Mouse (Mus musculus): ENCODE results near the gene Kdelr3. TPM values are rescaled to one million over a fixed set of nuclear protein-coding genes. Genes with fewer than 3 reads are reported as not detected.

The Kdelr3 gene
- polyA plus RNA-seq, 1 experiment from 2014 or later, result 38.2 TPM

DNA sequence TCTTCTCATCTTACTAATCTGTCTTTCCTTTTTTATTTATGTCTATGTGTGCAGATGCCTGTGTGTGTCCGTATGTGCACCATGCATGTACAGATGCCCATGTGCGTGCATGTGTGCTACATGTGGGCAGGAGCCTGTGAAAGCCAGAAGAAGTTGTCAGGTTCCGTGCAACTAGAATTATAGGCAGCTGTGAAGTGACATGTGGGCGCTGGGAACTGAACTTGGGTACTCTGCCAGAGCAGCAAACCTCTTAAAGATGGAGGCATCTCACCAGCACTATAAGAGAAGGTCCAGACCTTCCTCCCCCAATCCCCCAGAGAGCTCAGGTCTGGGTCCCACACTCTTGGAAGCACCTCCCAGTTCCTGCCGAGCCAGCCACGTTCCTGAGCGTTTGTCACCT is 9.8 kb upstream of the Kdelr3 start:
- no peak overlapping the region for H3K9ac ChIP-seq (ENCODE audit: low read depth, low read length)
- no peaks in the 10 kb centered on the region for H3K9me3 ChIP-seq (ENCODE audit: control insufficient read depth, low read length)
- ATAC-seq (ENCODE audit: low FRiP score, low TSS enrichment), result no peak
- H3K4me3 ChIP-seq (ENCODE audit: low read length), result no peak overlapping the region; the same call in 1 of the 2 replicates
- H3K27me3 ChIP-seq (ENCODE audit: control insufficient read depth, insufficient read depth, low read length), result peaks cover 80% of the 10 kb centered on the region
- peaks cover 10% of the 10 kb centered on the region for H3K4me1 ChIP-seq (ENCODE audit: control insufficient read depth, insufficient read depth, low read length)
- H3K27ac ChIP-seq (ENCODE audit: low read depth, low read length), result no peak overlapping the region
- no peaks in the 10 kb centered on the region for H3K36me3 ChIP-seq (ENCODE audit: control insufficient read depth, insufficient read depth, low read length)
- WGBS, result 26% methylated on average over 7 of the region's 7 CpGs
- no peak overlapping the region for H3K4me2 ChIP-seq (replicated peaks; ENCODE audit: low read depth, low read length)

GRCm38 (mm10) chr15:79507055-79507828 is 9.0 kb upstream of the Kdelr3 start:
- no peaks in the 10 kb centered on the region for H3K9me3 ChIP-seq (ENCODE audit: control insufficient read depth, low read length)
- H3K4me2 ChIP-seq (replicated peaks; ENCODE audit: low read depth, low read length), result no peak overlapping the region
- H3K4me3 ChIP-seq (ENCODE audit: low read length), result no peak overlapping the region
- peaks cover 79% of the 10 kb centered on the region for H3K27me3 ChIP-seq (ENCODE audit: control insufficient read depth, insufficient read depth, low read length)
- no peak overlapping the region for H3K27ac ChIP-seq (ENCODE audit: low read depth, low read length)
- no peak overlapping the region for H3K9ac ChIP-seq (ENCODE audit: low read depth, low read length)
- 53% methylated on average over 31 of the region's 31 CpGs for WGBS
- no peak for ATAC-seq (ENCODE audit: low FRiP score, low TSS enrichment)
- peaks cover 10% of the 10 kb centered on the region for H3K4me1 ChIP-seq (ENCODE audit: control insufficient read depth, insufficient read depth, low read length)
- no peaks in the 10 kb centered on the region for H3K36me3 ChIP-seq (ENCODE audit: control insufficient read depth, insufficient read depth, low read length)

DNA sequence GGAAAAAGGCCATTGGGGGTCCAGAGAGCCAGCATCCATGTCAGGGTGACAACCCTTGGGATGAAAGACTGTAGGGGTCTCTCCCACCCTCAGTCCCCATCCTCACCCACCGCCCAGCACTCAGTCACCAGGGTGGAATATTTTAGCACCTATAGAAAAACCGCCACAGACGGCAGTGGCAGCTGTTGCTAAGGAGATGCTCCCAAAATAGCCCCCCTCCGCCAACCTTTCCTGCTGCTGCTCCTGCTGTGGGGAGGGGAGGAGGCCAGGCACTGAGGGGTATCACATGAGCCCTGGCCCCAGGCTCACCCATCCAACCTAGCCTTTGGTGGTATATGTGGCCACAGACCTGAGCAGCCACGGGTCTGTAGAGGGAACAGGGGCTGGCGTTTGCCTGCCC is 6.2 kb upstream of the Kdelr3 start:
- Histone ChIP-seq H3K4me3 (ENCODE audit: low read length) (no peak overlapping the region), H3K27ac (ENCODE audit: low read depth, low read length) (no peak overlapping the region), H3K4me1 (ENCODE audit: control insufficient read depth, insufficient read depth, low read length) (peaks cover 13% of the 10 kb centered on the region), H3K4me2 (replicated peaks; ENCODE audit: low read depth, low read length) (no peak overlapping the region), H3K36me3 (ENCODE audit: control insufficient read depth, insufficient read depth, low read length) (no peaks in the 10 kb centered on the region), H3K27me3 (ENCODE audit: control insufficient read depth, insufficient read depth, low read length) (peaks cover 58% of the 10 kb centered on the region), H3K9ac (ENCODE audit: low read depth, low read length) (no peak overlapping the region), H3K9me3 (ENCODE audit: control insufficient read depth, low read length) (no peaks in the 10 kb centered on the region)
- ATAC-seq (ENCODE audit: low FRiP score, low TSS enrichment), result no peak
- WGBS, result 29% methylated on average over 6 of the region's 6 CpGs

GRCm38 (mm10) chr15:79510425-79510824 is 5.8 kb upstream of the Kdelr3 start:
- Histone ChIP-seq H3K9me3 (ENCODE audit: control insufficient read depth, low read length) (no peaks in the 10 kb centered on the region), H3K4me2 (replicated peaks; ENCODE audit: low read depth, low read length) (no peak overlapping the region), H3K27me3 (ENCODE audit: control insufficient read depth, insufficient read depth, low read length) (peaks cover 53% of the 10 kb centered on the region), H3K9ac (ENCODE audit: low read depth, low read length) (no peak overlapping the region), H3K4me1 (ENCODE audit: control insufficient read depth, insufficient read depth, low read length) (peaks cover 9% of the 10 kb centered on the region), H3K27ac (ENCODE audit: low read depth, low read length) (no peak overlapping the region), H3K36me3 (ENCODE audit: control insufficient read depth, insufficient read depth, low read length) (no peaks in the 10 kb centered on the region), H3K4me3 (ENCODE audit: low read length) (no peak overlapping the region)
- no peak for ATAC-seq (ENCODE audit: low FRiP score, low TSS enrichment)
- 77% methylated on average over 7 of the region's 7 CpGs for WGBS

DNA sequence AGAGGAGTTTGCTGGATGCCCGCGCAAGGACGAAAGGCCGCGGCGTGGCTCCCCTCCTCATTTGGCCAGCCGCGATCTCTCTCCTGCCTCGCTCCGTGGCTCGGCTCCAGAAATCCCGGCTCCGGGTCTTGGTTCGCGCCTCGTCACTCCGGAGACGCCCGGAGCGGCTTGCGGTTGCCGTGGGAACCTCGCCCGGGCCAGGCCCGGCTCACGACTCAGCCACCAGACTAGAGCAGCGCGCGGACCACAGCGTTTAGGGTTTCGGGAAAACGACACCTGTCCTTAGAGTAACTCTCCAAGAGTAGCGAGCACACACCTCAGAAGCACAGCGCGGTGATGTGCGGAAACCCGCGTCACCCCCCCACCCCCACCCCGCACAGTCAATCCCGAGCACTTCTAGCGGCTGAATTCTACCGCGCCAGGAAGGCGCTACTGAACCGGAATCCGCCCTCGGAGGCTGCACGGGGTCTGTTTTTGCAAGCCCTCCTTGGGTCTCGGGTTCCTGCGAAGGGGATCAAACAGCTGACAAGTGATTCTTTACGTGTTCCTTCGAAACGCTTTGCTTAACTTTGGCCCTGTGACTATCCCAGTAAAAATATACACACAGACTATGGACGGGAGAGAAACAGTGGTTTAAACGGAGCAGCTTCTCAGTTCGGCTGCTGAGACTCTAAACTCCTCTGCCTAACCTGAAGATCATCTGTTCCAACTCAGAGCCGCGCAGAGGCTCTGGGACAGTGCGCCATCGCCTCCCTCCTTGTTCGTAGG is 4.5 kb upstream of the Kdelr3 start:
- Histone ChIP-seq H3K9ac (ENCODE audit: low read depth, low read length) (no peak overlapping the region), H3K4me3 (ENCODE audit: low read length) (peak overlapping the region; percentile 38), H3K36me3 (ENCODE audit: control insufficient read depth, insufficient read depth, low read length) (no peaks in the 10 kb centered on the region), H3K9me3 (ENCODE audit: control insufficient read depth, low read length) (no peaks in the 10 kb centered on the region), H3K27me3 (ENCODE audit: control insufficient read depth, insufficient read depth, low read length) (peaks cover 45% of the 10 kb centered on the region), H3K4me1 (ENCODE audit: control insufficient read depth, insufficient read depth, low read length) (peaks cover 8% of the 10 kb centered on the region; the same call in 1 of the 2 replicates), H3K27ac (ENCODE audit: low read depth, low read length) (no peak overlapping the region), H3K4me2 (replicated peaks; ENCODE audit: low read depth, low read length) (peak overlapping the region; percentile 59)
- WGBS, result under 1% methylated on average over 61 of the region's 61 CpGs
- ATAC-seq (ENCODE audit: low FRiP score, low TSS enrichment), result peak; percentile 72

- Histone ChIP-seq H3K9ac (ENCODE audit: low read depth, low read length) (no peak overlapping the region), H3K4me2 (replicated peaks; ENCODE audit: low read depth, low read length) (no peak overlapping the region), H3K4me1 (ENCODE audit: control insufficient read depth, insufficient read depth, low read length) (peaks cover 18% of the 10 kb centered on the region), H3K9me3 (ENCODE audit: control insufficient read depth, low read length) (no peaks in the 10 kb centered on the region), H3K27ac (ENCODE audit: low read depth, low read length) (no peak overlapping the region), H3K4me3 (ENCODE audit: low read length) (no peak overlapping the region), H3K27me3 (ENCODE audit: control insufficient read depth, insufficient read depth, low read length) (peaks cover 33% of the 10 kb centered on the region), H3K36me3 (ENCODE audit: control insufficient read depth, insufficient read depth, low read length) (no peaks in the 10 kb centered on the region)
- ATAC-seq (ENCODE audit: low FRiP score, low TSS enrichment), result no peak
- WGBS, result 9% methylated on average over 9 of the region's 9 CpGs
Observed at GRCm38 (mm10) chr15:79513940-79514339, 2.3 kb upstream of the Kdelr3 start.

- Histone ChIP-seq H3K4me3 (ENCODE audit: low read length) (peak overlapping the region; percentile 6; the same call in 1 of the 2 replicates), H3K9ac (ENCODE audit: low read depth, low read length) (no peak overlapping the region)
- 84% methylated on average over 4 of the region's 4 CpGs for WGBS
Observed at GRCm38 (mm10) chr15:79517710-79518109, 1.5 kb downstream of the Kdelr3 start.

DNA sequence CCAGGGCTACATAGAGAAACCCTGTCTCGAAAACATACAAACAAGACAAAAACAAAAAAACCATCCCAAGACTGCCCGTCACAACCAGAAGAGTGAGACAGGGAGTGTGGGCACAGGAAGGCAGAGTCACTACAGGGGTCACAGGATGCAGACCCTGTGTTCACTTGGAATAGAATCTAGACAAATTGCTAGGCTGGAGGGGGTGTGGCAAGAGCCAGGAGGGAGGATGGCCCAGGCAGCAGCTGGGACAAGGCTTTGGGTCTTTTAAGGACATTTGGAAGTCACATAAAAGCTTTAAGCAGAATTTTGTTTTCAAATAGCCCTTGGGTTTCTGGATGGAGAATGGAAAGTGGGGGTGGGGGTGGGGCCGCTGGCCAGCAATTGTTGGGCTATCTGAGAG is 2.4 kb downstream of the Kdelr3 start:
- Histone ChIP-seq H3K4me2 (replicated peaks; ENCODE audit: low read depth, low read length) (no peak overlapping the region), H3K27me3 (ENCODE audit: control insufficient read depth, insufficient read depth, low read length) (peaks cover 12% of the 10 kb centered on the region; the same call in 1 of the 2 replicates), H3K27ac (ENCODE audit: low read depth, low read length) (no peak overlapping the region), H3K4me3 (ENCODE audit: low read length) (no peak overlapping the region), H3K9ac (ENCODE audit: low read depth, low read length) (no peak overlapping the region), H3K4me1 (ENCODE audit: control insufficient read depth, insufficient read depth, low read length) (peaks cover 14% of the 10 kb centered on the region), H3K36me3 (ENCODE audit: control insufficient read depth, insufficient read depth, low read length) (no peaks in the 10 kb centered on the region), H3K9me3 (ENCODE audit: control insufficient read depth, low read length) (no peaks in the 10 kb centered on the region)
- 74% methylated on average over 3 of the region's 3 CpGs for WGBS
- ATAC-seq (ENCODE audit: low FRiP score, low TSS enrichment), result no peak

More at GRCm38 (mm10) chr15:79517710-79518109, 1.5 kb downstream of the Kdelr3 start:
- no peak overlapping the region for H3K27ac ChIP-seq (ENCODE audit: low read depth, low read length)
- no peak for ATAC-seq (ENCODE audit: low FRiP score, low TSS enrichment)
- no peaks in the 10 kb centered on the region for H3K9me3 ChIP-seq (ENCODE audit: control insufficient read depth, low read length)
- peaks cover 12% of the 10 kb centered on the region; the same call in 1 of the 2 replicates for H3K27me3 ChIP-seq (ENCODE audit: control insufficient read depth, insufficient read depth, low read length)
- H3K36me3 ChIP-seq (ENCODE audit: control insufficient read depth, insufficient read depth, low read length), result no peaks in the 10 kb centered on the region
- peaks cover 14% of the 10 kb centered on the region for H3K4me1 ChIP-seq (ENCODE audit: control insufficient read depth, insufficient read depth, low read length)
- H3K4me2 ChIP-seq (replicated peaks; ENCODE audit: low read depth, low read length), result peak overlapping the region; percentile 25
